Mouse (Mus musculus) neural tube, embryonic 14.5 days (tissue): ENCODE measurements around the gene Cdk7. TPM values are rescaled to one million over a fixed set of nuclear protein-coding genes. Genes with fewer than 3 reads are reported as not detected.
A peak's percentile ranks its signal among the peaks of the same experiment; 100 is the strongest.

ENCODE experiments used
- ATAC-seq: fragments of 200-750 bp; cut with Nextera tagmentation; 2 replicates; pipeline ENCODE4 v1.8.0; 2017; ENCODE audit warnings: low read depth, mild to moderate bottlenecking, moderate TSS enrichment, moderate library complexity
- H3K27ac ChIP-seq: fragments of 300-500 bp; sonication (generic); 2 replicates; pipeline ENCODE4 v1.5.1; 2014; ENCODE audit warnings: low read depth, mild to moderate bottlenecking, control low read depth, low read length, moderate library complexity, mixed read lengths
- H3K27me3 ChIP-seq: fragments of 300-500 bp; sonication (generic); 2 replicates; pipeline ENCODE4 v1.6.1; 2014; ENCODE audit warnings: low read length; ENCODE audit not compliant: control insufficient read depth, insufficient read depth
- H3K36me3 ChIP-seq: fragments of 300-500 bp; sonication (generic); 2 replicates; pipeline ENCODE4 v1.6.1; 2014; ENCODE audit warnings: low read length, mixed read lengths; ENCODE audit not compliant: control insufficient read depth, insufficient read depth
- H3K4me1 ChIP-seq: fragments of 300-500 bp; sonication (generic); 2 replicates; pipeline ENCODE4 v1.6.1; 2014; ENCODE audit warnings: low read length; ENCODE audit not compliant: control insufficient read depth, insufficient read depth
- H3K4me2 ChIP-seq: fragments of 300-500 bp; sonication (generic); 2 replicates; pipeline ENCODE4 v1.6.1; 2014; ENCODE audit warnings: mild to moderate bottlenecking, low read depth, low read length, control low read depth
- H3K4me3 ChIP-seq: fragments of 300-500 bp; sonication (generic); 2 replicates; pipeline ENCODE4 v1.5.1; 2014; ENCODE audit warnings: low read depth, low read length, control low read depth, mixed read lengths
- H3K9ac ChIP-seq: fragments of 300-500 bp; sonication (generic); replicated peaks from 2 replicates; pipeline ENCODE4 v1.6.1; 2014; ENCODE audit warnings: low read depth, mild to moderate bottlenecking, control low read depth, low read length, mixed read lengths
- H3K9me3 ChIP-seq: fragments of 300-500 bp; sonication (generic); 2 replicates; pipeline ENCODE4 v1.6.1; 2016; ENCODE audit warnings: low read length; ENCODE audit not compliant: control insufficient read depth
- WGBS: fragments of 180-500 bp; shearing (Covaris S2); extraction: QIAGEN DNeasy Blood & Tissue Kit; methylation state at CpG from one replicate; pipeline ENCODE4 v1.1.7; 2014; 5-methylcytosine and 5-hydroxymethylcytosine counted together
- polyA plus RNA-seq: library from polyadenylated mRNA; unstranded; fragments of >200 nt; fragmentation: Nextera tagmentation; extraction: Ambion mirVana; gene quantifications from 2 replicates; pipeline ENCODE4 v1.2.1, GENCODE M21; 2014

Gene Cdk7
- polyA plus RNA-seq, 1 experiment from 2014 or later: 44.1 TPM

GRCm38 (mm10) chr13:100669291-100670022 is 61.3 kb downstream of the Cdk7 start, which contains the start of gene Ccdc125:
Gene Ccdc125 (plus strand): TSS chr13:100669717.
- Histone ChIP-seq H3K4me2 (peak within 1 kb of the TSS; percentile 60), H3K9me3 (no peaks in the 10 kb centered on the region), H3K9ac (peak within 1 kb of the TSS; percentile 46), H3K4me1 (no peaks in the 10 kb centered on the region), H3K27ac (no peak within 1 kb of the TSS), H3K4me3 (peak within 1 kb of the TSS; percentile 36), H3K27me3 (no peaks in the 10 kb centered on the region), H3K36me3 (peaks cover 10% of the 10 kb centered on the region)
- WGBS: under 1% methylated on average over 44 of the region's 44 CpGs
- peak; percentile 83 for ATAC-seq

DNA sequence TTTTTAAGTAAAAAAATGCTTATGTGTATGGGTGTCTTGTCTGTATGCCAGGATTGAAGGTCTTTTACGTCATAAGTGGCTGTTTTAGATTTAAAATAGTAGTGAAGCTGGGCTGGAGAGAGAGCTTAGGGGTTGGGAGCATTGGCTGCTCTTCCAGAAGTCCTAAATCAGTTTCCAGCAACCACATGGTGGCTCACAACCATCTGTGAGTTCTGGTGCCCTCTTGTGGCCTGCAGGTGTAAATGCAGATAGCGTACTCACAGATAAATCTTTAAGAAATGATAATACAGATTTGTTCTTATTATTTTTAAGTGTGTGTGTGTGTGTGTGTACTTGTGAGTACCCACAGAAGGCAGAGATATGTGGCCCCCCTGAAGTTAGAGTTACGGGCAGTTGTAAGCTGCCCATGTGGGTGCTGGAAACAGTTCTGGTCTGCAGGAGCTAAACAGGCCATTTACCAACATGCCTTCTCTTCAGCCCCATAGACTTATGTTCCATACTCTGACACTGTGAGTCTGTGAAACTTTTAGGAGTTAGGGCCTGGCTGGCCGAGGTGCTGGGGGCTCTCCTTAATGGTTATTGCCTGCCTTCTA is 70.8 kb downstream of the Cdk7 start:
- H3K27ac ChIP-seq: no peak overlapping the region
- H3K9me3 ChIP-seq: no peaks in the 10 kb centered on the region
- H3K4me2 ChIP-seq: no peak overlapping the region
- no peaks in the 10 kb centered on the region for H3K27me3 ChIP-seq
- H3K4me3 ChIP-seq: no peak overlapping the region
- no peak overlapping the region for H3K9ac ChIP-seq
- H3K4me1 ChIP-seq: no peaks in the 10 kb centered on the region
- ATAC-seq: peak; percentile 42; the same call in 1 of the 2 replicates
- 41% methylated on average over 4 of the region's 4 CpGs for WGBS
- H3K36me3 ChIP-seq: 0 out of 2 replicates have a peak, but pooled peaks cover 5% of the 10 kb centered on the region

GRCm38 (mm10) chr13:100658091-100658490 is 72.6 kb downstream of the Cdk7 start:
- no peak overlapping the region for H3K4me3 ChIP-seq
- no peak overlapping the region for H3K9ac ChIP-seq
- WGBS: 91% methylated on average over 5 of the region's 5 CpGs
- H3K9me3 ChIP-seq: no peaks in the 10 kb centered on the region
- no peaks in the 10 kb centered on the region for H3K27me3 ChIP-seq
- 0 out of 2 replicates have a peak, but pooled peaks cover 3% of the 10 kb centered on the region for H3K36me3 ChIP-seq
- H3K4me2 ChIP-seq: no peak overlapping the region
- H3K27ac ChIP-seq: no peak overlapping the region
- no peaks in the 10 kb centered on the region for H3K4me1 ChIP-seq
- ATAC-seq: no peak

Other genes with a start within 250 kb of the Cdk7 start
- gene Gtf2h2, start 238.4 kb downstream of the Cdk7 start, polyA plus RNA-seq: 82.4 and 85.6 TPM in 2 replicates
- gene Ocln, start 178.2 kb downstream of the Cdk7 start, polyA plus RNA-seq: 3.7 and 5.0 TPM in 2 replicates
- 1.6 and 2.9 TPM in 2 replicates for gene Marveld2, start 114.0 kb downstream of the Cdk7 start, polyA plus RNA-seq
- gene Ak6, start 80.0 kb downstream of the Cdk7 start, polyA plus RNA-seq: 306 and 327 TPM in 2 replicates
- 18.7 and 21.8 TPM in 2 replicates for gene Rad17, start 79.9 kb downstream of the Cdk7 start, polyA plus RNA-seq
- gene Taf9, start 79.4 kb downstream of the Cdk7 start, polyA plus RNA-seq: 34.0 and 41.3 TPM in 2 replicates
- 1.1 and 1.6 TPM in 2 replicates for gene Ccdc125, start 61.2 kb downstream of the Cdk7 start, polyA plus RNA-seq
- gene Mrps36, start 13.7 kb upstream of the Cdk7 start, polyA plus RNA-seq: 156 and 169 TPM in 2 replicates
- gene Cenph, start 45.0 kb upstream of the Cdk7 start, polyA plus RNA-seq: 4.4 and 5.1 TPM in 2 replicates
- 18.4 and 25.9 TPM in 2 replicates for gene Ccnb1, start 55.6 kb upstream of the Cdk7 start, polyA plus RNA-seq
- gene Slc30a5, start 102.5 kb upstream of the Cdk7 start, polyA plus RNA-seq: 40.2 and 45.3 TPM in 2 replicates